Mouse (Mus musculus): ENCODE results near the gene Rilpl1.

GRCm38 (mm10) chr5:124530655-124531582 is at the start of gene Rilpl1:
- no peak for TF ChIP-seq CTCF (IDR thresholded peaks at IDR 0.05; ENCODE audit: control insufficient read depth, insufficient read depth, insufficient read length)
- TF ChIP-seq CEBPB (IDR thresholded peaks at IDR 0.05; ENCODE audit: low read depth) = no peak

Data from C2C12 (cell line).